Mouse (Mus musculus) telencephalon, adult 2 months (tissue): ENCODE data around the gene Anks1b.

ENCODE experiments used
- DNase-seq: peaks from one replicate; pipeline ENCODE4 v3.0.0-alpha.2; 2011; ENCODE audit warnings: low read depth, low spot score

The Anks1b gene

DNA sequence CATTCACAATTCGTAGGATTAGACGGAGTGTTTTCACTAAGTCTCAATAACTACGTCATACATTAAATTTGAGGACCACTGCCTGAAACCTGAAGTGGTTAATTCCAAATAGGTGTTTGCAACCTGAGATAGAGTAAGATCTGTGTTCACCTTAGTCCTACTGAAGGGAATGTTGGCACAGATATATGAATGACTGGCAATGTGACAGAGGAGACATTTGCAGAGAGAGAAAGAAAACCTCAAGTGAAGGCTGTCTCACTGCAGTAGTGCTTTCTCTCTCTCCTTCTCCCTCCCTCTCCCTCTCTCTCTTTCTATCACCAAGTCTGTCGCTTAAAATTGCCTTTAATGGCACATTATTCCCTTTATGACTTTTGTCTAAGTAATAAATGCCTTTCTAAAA is 101.1 kb downstream of the Anks1b start:
- DNase-seq, result no peak

DNA sequence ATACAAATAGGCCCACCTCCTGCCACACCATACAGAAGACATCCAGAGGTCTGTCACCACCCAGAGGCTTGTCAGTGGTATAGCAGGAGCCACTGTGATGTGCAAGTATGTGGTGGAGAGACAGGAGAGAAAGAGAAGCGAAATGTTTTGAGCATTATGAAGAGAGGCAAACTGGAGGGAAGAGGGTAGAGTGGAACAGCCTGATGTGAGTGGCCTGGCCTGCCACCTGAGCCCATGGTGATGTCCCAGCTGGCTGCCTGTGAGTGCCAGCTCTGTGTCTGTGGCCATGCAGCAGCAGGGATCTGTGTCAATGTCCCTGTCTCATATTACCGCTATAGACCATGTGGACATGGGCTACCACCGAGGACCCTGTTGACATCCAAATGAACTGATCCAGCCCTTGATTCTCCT is 102.1 kb downstream of the Anks1b start:
- DNase-seq, result no peak

DNA sequence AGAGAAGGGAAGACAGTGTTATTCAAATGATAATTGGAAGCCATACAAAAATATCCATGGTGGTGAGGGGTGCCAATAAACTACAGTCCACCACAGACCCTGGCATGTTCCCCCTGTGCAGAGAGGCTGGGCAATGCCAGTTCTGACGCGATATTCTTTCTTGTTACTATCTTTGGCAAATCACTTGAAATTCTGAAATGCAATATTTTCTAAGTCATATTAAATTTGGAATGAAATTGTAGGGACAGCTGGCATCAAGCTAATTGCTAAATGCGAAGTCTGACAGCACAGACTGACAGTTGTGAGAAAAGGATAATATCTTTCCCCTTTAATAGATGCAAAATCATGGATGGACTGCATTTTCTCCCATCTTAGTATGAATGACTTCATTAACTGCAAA is 103.3 kb downstream of the Anks1b start:
- peak; percentile 29 for DNase-seq

DNA sequence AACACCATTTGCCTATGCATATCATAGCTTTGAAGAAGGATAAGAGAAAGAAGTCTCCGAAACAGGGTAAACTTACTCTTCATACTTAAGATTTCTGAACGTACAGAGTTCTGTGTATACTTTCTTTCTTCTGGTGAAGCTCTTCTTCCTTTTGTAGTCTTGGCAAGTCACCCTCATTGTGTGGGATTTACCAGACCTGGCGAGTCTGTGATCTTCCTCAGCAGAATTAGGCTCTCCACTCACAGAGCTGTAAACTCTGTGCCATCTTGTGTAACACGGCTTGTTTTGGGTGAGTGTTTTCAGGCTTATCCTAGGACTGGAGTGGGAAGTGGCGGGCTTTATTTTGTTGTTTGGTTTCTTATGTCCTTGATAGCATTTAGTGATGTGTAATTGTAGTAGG is 120.9 kb downstream of the Anks1b start:
- no peak for DNase-seq

DNA sequence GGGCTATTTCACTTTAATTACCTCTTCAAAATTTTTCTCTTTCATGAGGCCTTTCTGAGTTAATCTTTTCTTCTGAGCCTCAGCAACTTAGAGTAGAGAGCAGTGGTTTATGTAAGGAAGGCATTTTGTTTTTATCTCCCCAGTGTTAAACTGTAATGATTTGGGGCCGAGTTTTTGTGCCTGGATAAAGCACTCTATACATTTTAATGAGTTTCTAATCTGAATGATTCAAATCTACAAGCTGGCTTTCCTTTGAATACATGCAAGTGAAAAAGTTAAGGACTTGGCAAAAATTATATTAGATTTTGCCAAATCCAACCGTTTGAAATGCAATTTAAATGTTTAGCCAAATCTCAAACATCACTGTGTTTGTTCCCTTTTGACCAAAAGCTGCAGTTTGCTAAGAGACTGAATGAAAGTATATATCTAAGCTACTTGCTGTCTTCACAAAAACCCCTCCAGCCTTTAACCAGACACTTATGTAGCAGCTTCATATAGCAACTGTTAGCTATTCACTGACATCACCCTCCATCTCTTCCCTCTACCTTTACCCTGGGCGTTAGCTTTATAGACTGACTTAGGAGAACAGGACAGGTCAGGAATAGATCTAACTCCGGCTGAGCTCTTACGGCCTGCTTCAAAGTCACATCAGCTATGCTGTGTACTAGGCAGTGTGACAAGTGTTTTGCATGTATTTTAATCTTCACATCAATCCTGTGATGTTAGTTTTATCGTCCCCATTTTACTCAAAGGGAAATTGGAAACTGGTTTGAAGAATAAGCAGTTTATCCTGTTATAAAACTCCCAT is 122.5 kb downstream of the Anks1b start:
- peak; percentile 54 for DNase-seq

DNA sequence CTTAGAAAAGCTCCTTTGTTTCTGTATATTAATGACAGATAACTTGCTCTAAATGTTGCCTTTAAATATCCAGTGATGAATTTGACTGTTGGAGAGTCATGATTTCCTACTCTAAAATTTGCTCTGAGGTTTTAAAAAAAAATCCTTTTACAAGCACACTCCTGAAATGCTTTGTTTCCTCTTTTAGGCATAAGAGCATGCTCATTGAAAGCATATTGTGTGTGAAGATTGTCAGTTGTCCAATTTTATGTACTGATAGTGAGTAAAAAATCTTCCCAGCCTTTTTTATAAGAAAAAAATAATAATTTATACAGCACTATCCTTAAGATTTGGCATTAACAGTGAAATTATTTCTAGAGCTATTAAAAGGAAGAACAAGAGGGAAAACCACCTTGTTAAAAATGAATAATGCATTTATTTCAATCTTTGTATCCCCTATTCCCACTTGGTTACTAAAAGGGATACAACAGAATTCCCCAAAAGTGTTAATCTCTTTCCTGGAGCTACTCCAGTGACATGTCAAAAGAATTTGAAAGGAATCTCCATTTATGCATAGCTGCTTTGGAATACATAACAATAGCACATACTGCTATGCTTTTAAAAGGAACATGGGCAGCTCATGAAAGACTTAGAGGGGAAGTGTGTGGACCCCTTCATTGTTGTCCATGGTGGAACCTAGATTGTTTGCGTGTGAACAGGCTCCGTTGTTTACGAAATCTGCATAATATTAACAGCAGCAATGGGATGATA is 130.8 kb downstream of the Anks1b start:
- no peak for DNase-seq

DNA sequence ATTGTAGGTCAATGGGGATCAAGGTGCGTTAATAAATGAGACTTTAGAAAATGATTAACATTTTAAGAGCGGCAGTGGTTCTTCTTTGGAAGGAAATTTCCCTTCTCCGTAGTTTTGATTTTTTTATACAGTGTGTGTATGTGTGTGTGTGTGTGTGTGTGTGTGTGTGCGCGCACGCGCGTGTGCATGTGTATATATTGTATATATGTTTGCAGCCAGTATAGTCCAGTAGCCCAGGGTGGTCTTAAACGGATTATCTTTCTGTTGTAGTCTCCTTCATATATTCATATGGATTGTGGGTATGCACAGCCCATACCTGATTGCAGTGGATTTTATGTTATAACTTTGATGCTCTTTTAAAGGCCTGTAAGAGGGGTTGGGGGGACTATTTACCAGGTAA is 131.6 kb downstream of the Anks1b start:
- DNase-seq, result no peak

DNA sequence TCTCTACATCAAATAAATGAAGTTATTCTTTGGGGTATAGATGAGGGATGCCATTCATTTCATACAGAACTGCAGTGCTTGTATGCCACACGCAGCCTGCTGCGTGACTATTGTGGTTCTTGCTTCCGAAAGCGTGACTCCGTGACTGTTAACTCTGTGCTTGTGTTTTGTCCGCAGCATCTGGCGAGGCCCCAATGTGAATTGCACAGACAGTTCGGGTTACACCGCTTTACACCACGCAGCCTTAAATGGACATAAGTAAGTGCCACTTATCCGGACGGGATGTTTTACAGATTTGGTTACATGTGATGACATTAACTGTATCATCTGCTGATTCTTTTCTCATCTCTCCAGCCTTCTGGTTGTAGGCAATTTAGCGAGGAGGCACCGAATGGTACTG is 159.7 kb downstream of the Anks1b start:
- DNase-seq, result no peak

DNA sequence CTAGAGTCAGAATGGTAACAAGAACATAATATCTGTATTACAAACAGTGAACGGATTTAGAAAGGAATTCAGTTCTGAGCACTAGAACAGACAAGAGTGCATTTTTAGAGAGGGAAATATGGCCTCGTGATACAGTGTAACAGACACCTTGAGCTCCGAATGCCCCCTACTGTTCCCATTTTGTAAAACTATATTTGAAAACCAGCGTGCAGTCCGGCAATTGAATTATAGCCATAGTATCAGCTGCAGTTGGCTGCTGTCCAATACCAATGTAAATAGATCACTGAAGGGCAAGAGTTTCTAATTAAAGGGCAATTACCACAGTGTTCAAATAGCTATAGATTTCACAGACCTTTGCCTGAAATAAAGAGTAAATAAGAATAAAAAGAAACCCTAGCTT is 170.0 kb downstream of the Anks1b start:
- no peak for DNase-seq

DNA sequence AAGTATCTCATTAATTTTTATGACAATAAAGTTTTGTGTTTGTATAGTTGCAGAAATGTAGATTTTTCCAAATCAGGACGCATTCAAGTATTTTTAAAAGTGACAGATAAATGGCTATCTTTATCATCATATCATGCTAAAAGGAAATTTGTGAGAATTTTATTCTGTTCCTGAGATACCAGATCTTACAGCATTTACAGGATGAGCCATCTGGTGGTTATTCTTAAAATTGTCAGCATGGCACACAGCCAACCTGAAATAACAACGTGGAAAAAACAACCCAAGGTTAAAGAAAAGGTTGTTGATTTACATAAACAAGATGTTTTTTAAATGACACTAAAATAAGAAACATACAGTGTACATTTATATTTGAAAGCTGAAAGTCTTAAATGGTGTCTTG is 170.5 kb downstream of the Anks1b start:
- DNase-seq, result peak; percentile 26

DNA sequence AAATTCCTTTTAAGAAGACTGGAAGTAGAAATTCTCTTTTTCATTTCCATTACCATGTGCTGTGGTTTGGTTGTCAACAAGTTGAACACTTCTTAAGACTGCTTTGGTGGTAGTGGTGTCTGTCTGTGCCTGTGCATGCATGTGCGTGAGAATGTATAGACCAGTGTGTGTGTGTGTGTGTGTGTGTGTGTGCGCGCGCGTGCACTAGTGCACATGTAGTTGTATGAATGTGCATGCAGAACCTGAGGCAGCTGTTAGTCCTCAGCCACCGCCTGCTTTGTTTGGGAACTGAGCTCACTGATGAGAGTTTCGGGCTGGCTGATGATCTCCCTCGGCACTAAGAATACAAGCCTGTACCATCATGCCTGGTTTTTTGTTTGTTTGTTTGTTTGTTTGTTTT is 170.9 kb downstream of the Anks1b start:
- no peak for DNase-seq

DNA sequence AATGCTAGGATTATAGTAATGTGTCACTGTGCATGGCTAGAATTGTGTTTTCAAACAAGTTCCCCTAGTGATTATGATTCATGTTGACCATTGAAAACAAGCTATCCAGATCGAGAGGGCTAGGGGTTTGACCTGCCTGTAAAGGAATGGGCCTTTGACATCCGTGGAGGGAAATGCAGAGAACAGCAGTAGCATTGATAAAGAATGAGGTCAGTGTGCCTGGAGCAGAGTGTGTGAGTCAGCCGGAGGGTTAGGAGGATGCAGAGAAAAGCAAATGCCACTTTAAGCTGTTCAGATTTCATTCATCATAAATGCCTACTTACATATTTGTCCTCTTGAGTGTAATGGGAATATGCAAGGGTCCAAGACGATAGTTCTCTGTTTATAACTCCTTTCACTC is 195.3 kb downstream of the Anks1b start:
- no peak for DNase-seq

DNA sequence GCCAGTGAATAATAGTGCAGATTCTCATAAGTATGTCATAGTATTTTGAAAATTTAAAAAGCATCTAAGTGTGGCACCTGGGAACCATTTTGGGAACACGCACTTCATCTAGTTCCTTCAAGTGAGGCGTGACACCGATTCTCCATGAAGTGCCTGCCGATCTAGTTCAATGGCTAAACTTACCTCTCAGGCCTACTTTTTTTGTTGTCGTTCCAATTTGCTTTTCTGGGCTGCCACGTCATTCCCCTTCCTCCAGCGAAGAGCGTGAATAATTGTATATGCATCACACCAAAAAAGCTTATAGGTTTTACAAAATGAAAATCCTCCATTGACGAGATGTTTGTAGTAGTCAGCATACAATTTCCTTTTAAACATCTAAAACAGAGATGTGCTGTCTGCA is 204.6 kb downstream of the Anks1b start:
- DNase-seq, result no peak

DNA sequence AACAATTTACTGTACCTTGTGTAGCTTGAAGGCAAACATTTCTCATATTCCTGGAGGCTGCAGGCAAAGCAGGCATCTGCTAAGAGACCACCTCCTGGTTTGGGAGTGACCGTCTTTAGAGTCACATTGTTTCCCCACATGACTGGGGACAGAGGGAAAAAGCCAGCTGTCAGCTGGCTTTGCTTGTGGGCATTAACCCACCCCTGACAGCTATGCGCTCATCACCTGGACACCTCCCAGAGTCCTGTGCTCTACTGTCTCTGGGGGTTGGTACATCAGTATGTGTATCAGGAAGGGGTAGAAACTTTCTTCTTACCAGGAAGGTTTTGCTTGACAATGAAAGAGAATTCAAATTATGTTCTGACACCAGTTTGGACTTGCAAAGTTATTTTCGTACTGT is 207.8 kb downstream of the Anks1b start:
- no peak for DNase-seq

DNA sequence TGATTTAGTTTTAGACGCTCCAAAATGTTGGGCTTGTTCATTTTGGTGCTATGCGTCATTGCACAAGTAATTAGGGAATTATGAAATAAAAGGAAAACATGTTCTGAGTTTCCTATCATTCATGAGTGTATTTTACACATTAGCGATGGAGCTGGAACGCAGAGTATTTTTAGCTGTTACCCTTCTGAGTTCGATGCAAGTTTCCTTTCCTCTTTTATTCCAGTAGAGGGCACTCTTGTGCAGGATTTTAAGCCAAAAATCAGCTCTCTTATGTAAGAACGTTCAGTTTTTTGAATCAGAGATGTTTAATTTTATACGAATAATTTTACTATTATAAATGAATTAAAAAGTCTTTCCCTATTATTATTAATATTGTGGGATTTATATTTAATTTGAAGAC is 208.3 kb downstream of the Anks1b start:
- peak; percentile 67 for DNase-seq

DNA sequence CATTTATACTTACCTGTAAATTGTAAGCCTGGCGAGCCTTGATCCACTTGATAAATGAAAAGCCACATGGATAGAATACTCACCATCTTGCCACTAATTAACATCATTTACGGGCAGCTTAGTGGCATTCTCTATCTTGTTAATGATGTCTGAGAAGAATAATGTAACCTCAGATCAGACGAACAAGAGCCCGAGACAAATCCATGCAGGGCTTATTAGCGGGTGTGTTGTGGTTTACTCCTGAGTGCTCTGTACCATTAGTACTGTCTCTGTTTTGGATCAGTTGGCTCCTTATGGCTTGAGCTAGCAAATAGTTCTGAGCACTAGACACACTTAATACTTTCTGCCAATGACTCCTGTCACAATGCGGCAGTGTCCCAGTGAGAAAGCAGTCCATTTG is 220.6 kb downstream of the Anks1b start:
- DNase-seq, result no peak

DNA sequence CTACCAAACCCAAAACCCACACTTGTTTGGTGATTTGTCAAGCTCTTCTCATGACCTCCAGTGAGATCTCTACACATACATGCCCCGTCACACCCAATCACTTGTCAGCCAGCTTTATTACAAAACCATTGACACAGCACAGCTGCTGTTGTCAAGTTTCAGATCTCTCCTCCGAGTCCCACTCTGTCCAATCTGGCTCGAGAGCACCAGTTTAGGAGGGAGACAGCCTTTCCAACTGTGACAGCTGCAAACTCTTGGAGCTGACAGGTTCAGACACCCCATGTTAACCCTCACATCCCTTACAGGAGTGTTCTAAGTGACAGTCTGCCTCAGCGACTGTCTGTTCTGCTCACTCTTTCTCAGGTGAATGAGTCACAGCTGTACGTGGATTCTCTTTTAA is 239.4 kb downstream of the Anks1b start:
- no peak for DNase-seq

DNA sequence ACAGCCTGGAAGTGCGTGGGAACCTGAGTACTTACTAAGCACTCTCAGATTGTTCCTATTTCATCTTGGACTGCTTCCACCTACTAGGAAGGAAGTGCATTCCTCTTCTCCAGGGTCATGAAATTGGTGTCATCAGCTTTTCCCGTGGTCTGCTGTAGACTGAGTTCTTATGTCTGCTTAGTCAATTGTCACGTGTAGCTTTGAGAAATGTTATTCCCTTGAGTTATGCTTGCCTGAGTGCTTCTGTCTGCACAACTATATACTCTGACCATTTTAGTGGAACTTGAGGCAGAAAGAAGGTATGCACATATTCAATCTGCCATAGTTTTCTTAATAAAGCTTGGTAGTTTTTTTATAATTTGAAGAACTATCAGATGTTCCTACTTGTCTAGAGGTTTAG is 243.6 kb downstream of the Anks1b start:
- no peak for DNase-seq

DNA sequence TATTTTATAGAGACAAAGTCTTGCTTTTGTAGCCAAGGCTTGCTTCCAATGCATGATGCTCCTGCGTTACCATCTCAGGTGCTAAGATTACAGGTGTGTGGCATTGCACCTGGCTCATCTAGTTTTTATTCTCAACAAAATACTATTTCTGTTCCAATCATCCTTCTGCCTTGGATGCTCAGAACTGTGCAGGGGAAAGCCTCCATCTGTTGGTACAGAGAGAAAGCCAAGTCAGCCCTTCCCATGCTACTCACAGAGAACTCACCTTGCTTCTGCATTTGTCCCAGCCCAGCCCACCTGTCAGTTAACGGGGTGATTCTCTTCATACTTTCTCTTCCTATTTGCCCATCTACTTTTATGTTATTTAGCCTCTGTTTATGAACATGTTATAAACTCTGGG is 244.5 kb downstream of the Anks1b start:
- no peak for DNase-seq

DNA sequence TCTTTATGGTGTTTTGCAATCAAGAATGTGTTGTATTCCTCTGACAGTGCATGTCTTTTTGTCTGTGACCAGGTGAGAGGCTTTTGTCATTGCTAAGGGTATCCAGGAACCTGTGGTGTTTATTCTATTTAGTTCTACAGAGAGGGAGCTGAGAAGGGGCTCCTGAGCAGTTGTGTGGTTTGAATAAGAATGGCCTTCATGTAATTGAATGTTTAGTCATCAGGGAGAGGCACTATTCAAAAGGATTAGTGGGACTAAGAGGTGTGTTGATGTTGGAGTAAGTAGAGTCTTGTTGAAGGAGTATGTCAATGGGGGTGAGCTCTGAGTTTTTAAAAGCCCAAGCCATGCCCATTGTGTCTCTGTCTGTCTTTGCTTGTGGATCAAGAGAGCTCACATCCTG is 264.2 kb downstream of the Anks1b start:
- no peak for DNase-seq

DNA sequence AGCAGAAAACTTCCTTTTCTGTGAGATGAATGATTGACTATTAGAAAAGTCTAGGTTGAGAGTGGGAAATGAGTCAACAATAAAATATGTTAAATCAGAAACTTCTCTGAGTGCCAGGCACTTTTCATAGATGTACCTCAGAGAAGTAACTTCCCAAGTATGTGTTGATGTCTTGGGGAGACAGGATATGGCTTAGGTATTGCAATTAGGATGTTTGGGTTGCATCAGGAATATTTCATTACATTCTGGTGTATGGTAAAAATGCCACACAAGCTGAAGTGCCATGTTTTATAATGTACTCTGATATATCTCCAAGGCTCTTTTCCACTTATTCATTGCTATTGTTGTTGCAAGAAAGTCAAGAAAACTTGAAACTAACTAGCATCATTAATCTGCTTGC is 267.6 kb downstream of the Anks1b start:
- no peak for DNase-seq

DNA sequence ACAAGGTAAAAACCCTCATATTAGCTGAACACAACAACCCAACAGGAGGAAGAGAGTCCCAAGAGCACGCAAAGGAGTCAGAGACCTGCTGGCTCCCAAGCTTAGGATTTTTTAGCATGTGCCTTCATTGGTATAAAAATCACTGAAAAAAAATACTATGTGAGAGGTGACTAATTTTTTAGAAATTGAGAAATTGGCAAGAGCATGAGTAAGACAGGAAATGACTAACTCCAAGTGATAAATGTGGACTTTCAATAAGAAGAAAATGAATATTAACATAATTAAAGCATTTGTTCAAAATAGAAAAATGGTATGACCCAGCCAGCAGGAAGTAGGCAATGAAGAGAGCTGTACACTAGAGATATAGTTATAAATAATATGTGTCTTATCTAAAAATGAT is 271.1 kb downstream of the Anks1b start:
- DNase-seq, result no peak

DNA sequence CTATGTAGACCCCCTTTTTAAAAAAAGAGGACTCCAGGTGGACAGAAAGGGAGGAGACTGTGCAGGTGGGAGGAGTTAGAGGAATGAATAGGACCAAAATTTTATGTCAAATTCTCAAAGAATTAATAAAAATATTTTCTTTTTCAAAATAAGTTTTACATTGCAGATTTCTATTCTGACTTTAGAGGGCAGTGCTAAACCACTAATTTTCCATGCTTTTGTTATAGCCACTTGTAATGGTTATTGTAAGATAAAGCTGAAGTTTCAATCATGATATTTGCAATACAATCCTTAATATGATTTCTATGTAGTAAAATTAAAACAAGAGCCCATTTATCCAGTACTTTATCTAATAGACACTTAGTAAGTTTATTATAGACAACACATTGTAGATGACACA is 278.2 kb downstream of the Anks1b start:
- no peak for DNase-seq
